Mouse (Mus musculus) natural killer cell, adult 2 months (primary cell): ENCODE results near the gene Frmd4a.
"Not testable (repeated sequence)": the region's sequence is repeated elsewhere in the genome, so short reads cannot be mapped to it uniquely, and the experiment has no call there.

Source experiments
- DNase-seq, 2 experiments: peaks; one replicate each; pipeline ENCODE4 v3.0.0; 2022; ENCODE audit warnings: low spot score in 2 of 2

The Frmd4a gene

GRCm38 (mm10) chr2:4616995-4617394, 599.5 kb downstream of the Frmd4a start:
- DNase-seq, result no peak

- not testable (repeated sequence) for DNase-seq
Measured at GRCm38 (mm10) chr2:4619126-4619525, 601.6 kb downstream of the Frmd4a start.

GRCm38 (mm10) chr2:4619893-4620593, 602.5 kb downstream of the Frmd4a start:
- DNase-seq, result peak; percentile 11 to 27

- no peak for DNase-seq
Measured at GRCm38 (mm10) chr2:4620640-4621401, 603.3 kb downstream of the Frmd4a start.

GRCm38 (mm10) chr2:4621471-4621985, 604.0 kb downstream of the Frmd4a start:
- DNase-seq, result no peak

GRCm38 (mm10) chr2:4626911-4627310, 609.4 kb downstream of the Frmd4a start:
- DNase-seq, result no peak

- DNase-seq, result no peak
Measured at GRCm38 (mm10) chr2:4628920-4629319, 611.4 kb downstream of the Frmd4a start.

GRCm38 (mm10) chr2:4629470-4629869, 612.0 kb downstream of the Frmd4a start:
- DNase-seq, result no peak

- DNase-seq, result no peak
Measured at GRCm38 (mm10) chr2:4630197-4630835, 612.8 kb downstream of the Frmd4a start.

GRCm38 (mm10) chr2:4635804-4636203, 618.3 kb downstream of the Frmd4a start:
- no peak for DNase-seq

- no peak for DNase-seq
Measured at GRCm38 (mm10) chr2:4636656-4637055, 619.1 kb downstream of the Frmd4a start.

- DNase-seq, result no peak
Measured at GRCm38 (mm10) chr2:4638189-4638588, 620.7 kb downstream of the Frmd4a start.

GRCm38 (mm10) chr2:4645066-4645465, 627.5 kb downstream of the Frmd4a start:
- no peak for DNase-seq

GRCm38 (mm10) chr2:4648094-4648493, 630.6 kb downstream of the Frmd4a start:
- DNase-seq, result no peak

- DNase-seq, result no peak
Measured at GRCm38 (mm10) chr2:4649646-4650045, 632.1 kb downstream of the Frmd4a start.

- DNase-seq, result peak; percentile 85 to 89
Measured at GRCm38 (mm10) chr2:4651500-4652285, 634.2 kb downstream of the Frmd4a start, which contains the start of gene Prpf18. Gene Prpf18 (minus strand): TSS chr2:4652113.

- DNase-seq, result no peak
Measured at GRCm38 (mm10) chr2:4660677-4661076, 643.2 kb downstream of the Frmd4a start.
